Mouse (Mus musculus) gastrocnemius, postnatal 10 days (tissue): ENCODE measurements around the gene Prelid3b. TPM values are rescaled to one million over a fixed set of nuclear protein-coding genes. Genes with fewer than 3 reads are reported as not detected.

ENCODE experiments used
- DNase-seq: peaks from one replicate; pipeline ENCODE4 v3.0.0; 2021; ENCODE audit warnings: mixed read lengths
- total RNA-seq, 2 experiments: library from RNA; stranded (reverse); gene quantifications; 2 replicates each; pipeline ENCODE4 v1.2.3; 2021

Prelid3b gene
- total RNA-seq, 2 experiments from 2014 or later: 55.8 to 56.1 TPM

DNA sequence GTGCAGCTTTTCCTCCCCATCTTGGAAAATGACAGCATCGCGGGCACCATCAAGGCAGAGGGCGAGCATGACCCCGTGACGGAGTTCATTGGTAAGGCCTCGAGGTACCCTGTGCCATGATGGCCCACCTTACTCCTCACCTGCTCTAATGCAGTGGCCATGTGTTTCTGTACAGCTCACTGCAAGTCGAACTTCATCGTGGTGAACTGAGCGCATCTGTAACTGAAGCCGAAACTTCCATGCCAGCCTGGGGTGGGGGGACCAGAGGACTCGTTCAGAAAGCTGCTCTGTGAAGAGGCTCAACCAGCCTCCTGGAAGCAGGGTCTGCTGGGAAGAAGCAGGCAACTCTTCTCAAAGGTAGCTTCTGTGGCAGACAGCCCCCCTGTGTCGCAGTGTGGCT is 46.0 kb downstream of the Prelid3b start:
- no peak for DNase-seq

GRCm38 (mm10) chr2:174424301-174425085 is 48.4 kb downstream of the Prelid3b start:
- DNase-seq: no peak

DNA sequence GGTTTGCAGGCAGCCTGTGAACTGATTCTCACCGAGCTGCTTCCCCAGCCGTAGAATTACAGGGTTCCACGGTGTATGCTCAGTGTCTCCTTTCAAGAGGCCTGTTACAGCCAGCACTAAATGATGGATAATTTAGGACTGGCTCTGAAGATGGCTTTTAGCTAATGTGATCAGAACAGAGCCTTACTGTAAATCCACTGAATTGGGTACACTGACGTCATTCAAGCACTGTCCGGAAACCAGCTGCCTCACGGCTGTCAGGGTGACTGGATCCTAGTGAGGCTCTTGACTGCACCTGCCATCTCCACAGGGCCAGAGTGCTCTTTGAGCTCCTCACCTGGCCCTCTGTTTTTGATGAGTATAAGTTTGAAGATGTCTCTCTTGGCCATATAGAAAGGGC is 51.8 kb downstream of the Prelid3b start:
- no peak for DNase-seq

GRCm38 (mm10) chr2:174415731-174416310 is 57.1 kb downstream of the Prelid3b start, which contains the start of gene Nelfcd:
Nelfcd (plus strand) TSS chr2:174415804.
- DNase-seq: peak; percentile 96

Other genes starting within 250 kb of the Prelid3b start
- gene Gnas, start 188.8 kb downstream of the Prelid3b start, total RNA-seq: 1,000 to 10,000 TPM; 2,149 to 2,299 TPM
- gene Gm20721, start 126.4 kb downstream of the Prelid3b start, total RNA-seq: 1 to 10 TPM; 3.5 to 4.2 TPM
- gene Nelfcd, start 57.3 kb downstream of the Prelid3b start, total RNA-seq: 10 to 100 TPM; 37.3 to 39.1 TPM
- gene Ctsz, start 34.0 kb downstream of the Prelid3b start, total RNA-seq: 10 to 100 TPM; 50.7 to 73.8 TPM
- under 1 TPM in 1 of 2 experiments, not detected in 1; 0.43 TPM for gene Tubb1, start 22.4 kb downstream of the Prelid3b start, total RNA-seq
- 1,000 to 10,000 TPM in 1 of 2 experiments, 100 to 1,000 TPM in 1; 862 to 1,143 TPM for gene Atp5e, start 9.0 kb downstream of the Prelid3b start, total RNA-seq
- gene Zfp831, start 170.5 kb upstream of the Prelid3b start, total RNA-seq: under 1 TPM; 0.05 to 0.07 TPM